Mouse (Mus musculus): ENCODE data around the gene Frmd6. TPM values are rescaled to one million over a fixed set of nuclear protein-coding genes. Genes with fewer than 3 reads are reported as not detected.

The Frmd6 gene
- polyA plus RNA-seq, 1 experiment from 2014 or later: 3.1 TPM

DNA sequence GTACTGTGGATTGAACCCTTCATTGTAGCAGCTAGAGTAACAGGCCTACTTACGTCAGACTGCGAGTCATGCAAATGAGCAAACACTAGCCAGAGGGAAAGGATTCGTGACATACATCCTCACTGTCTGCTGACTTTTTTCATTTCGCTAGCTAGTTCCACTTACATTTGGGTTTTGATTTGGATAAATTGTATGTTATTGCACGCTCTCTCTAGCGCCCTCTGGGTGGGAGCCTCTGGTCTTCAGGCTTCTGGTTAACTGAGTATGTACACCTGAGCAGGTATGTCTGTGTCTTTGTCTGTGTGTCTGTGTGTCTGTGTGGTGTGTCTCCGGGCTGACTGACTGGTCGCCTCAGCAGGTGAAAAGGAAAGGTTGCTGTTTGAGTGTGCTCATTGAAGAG is 72.1 kb downstream of the Frmd6 start:
- no peak overlapping the region for H3K9ac ChIP-seq

DNA sequence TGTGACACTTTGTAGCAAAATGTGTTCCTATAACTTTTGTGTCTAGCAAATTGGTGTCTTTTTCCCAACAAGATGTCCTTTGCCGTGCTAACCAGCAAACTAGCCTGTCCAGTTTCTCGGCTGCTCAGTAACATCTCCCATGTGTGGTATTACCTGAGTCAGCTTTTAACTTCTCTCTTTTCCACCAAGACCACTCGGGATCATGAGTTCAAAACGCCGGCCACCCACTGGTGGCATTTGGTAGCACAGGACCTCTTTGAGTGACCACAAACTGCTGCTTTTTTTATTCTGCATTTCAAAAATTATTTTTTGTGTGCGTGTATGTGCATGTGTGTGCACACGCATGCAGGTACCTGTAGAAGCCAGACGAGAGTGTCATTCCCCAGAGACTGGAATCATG is 73.1 kb downstream of the Frmd6 start:
- no peak overlapping the region for H3K4me3 ChIP-seq (replicated peaks)
- no peaks in the 10 kb centered on the region for H3K27me3 ChIP-seq
- H3K9ac ChIP-seq: no peak overlapping the region
- WGBS (ENCODE audit: insufficient replicate concordance): 63% methylated on average over 8 of the region's 8 CpGs
- H3K4me2 ChIP-seq: no peak overlapping the region
- H3K36me3 ChIP-seq (replicated peaks): no peaks in the 10 kb centered on the region
- H3K4me1 ChIP-seq (replicated peaks): no peaks in the 10 kb centered on the region
- ATAC-seq (ENCODE audit: insufficient read depth): no peak
- H3K9me3 ChIP-seq (replicated peaks): no peaks in the 10 kb centered on the region
- no peak overlapping the region for H3K27ac ChIP-seq (replicated peaks)

More for the DNA sequence above, 72.1 kb downstream of the Frmd6 start:
- Histone ChIP-seq H3K4me2 (no peak overlapping the region), H3K27ac (replicated peaks) (no peak overlapping the region), H3K4me1 (replicated peaks) (no peaks in the 10 kb centered on the region), H3K27me3 (no peaks in the 10 kb centered on the region), H3K4me3 (replicated peaks) (no peak overlapping the region), H3K9me3 (replicated peaks) (no peaks in the 10 kb centered on the region), H3K36me3 (replicated peaks) (no peaks in the 10 kb centered on the region)
- 74% methylated on average over 8 of the region's 8 CpGs for WGBS (ENCODE audit: insufficient replicate concordance)
- no peak for ATAC-seq (ENCODE audit: insufficient read depth)

DNA sequence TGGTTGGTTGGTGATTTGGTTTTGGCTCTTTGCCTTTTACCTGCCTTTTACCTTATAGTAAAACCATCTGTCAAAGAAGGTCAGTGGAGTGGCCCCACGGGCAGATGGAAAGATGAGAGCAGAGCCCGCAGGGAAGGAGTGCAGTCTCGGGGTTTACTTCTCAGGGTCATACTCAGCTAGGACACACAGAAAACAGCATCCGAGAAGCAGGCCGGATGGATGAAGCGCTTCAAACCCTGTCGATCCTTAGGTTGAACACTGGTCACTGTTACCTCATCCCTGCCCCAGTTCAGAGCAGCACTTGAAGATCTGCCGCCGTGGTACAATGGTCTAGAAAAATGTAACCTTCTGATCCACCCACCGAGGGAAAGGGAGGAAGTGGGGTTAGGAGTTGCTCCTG is 79.2 kb downstream of the Frmd6 start:
- no peaks in the 10 kb centered on the region for H3K36me3 ChIP-seq (replicated peaks)
- H3K4me3 ChIP-seq (replicated peaks): no peak overlapping the region
- H3K4me2 ChIP-seq: no peak overlapping the region
- H3K9me3 ChIP-seq (replicated peaks): no peaks in the 10 kb centered on the region
- H3K9ac ChIP-seq: no peak overlapping the region
- no peak for ATAC-seq (ENCODE audit: insufficient read depth)
- no peak overlapping the region for H3K27ac ChIP-seq (replicated peaks)
- WGBS (ENCODE audit: insufficient replicate concordance): 74% methylated on average over 10 of the region's 10 CpGs
- H3K4me1 ChIP-seq (replicated peaks): no peaks in the 10 kb centered on the region
- no peaks in the 10 kb centered on the region for H3K27me3 ChIP-seq

DNA sequence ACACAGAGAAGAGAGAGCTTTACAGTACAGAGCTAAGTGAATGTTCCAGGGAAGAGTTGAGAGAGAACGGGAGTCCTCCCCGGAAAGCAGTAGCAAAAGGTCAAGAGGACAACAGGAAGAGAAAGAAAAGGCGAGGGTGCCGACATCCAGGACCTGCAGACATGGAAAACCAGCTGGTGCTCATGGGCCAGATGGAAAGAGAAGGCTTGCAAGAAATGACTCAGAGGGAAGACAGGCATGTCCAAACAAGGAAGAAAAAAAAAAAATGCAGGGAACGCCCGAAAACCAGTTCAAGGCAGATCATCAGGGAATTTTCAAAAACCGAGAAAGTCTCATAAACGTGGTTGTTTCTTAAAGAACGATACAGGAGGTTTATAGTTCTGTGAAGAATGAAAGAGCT is 81.6 kb downstream of the Frmd6 start:
- H3K9me3 ChIP-seq (replicated peaks): no peaks in the 10 kb centered on the region
- no peak overlapping the region for H3K9ac ChIP-seq
- no peak for ATAC-seq (ENCODE audit: insufficient read depth)
- H3K4me3 ChIP-seq (replicated peaks): no peak overlapping the region
- H3K4me1 ChIP-seq (replicated peaks): 0 out of 2 replicates have a peak, but pooled peaks cover 5% of the 10 kb centered on the region
- no peak overlapping the region for H3K27ac ChIP-seq (replicated peaks)
- no peak overlapping the region for H3K4me2 ChIP-seq
- H3K27me3 ChIP-seq: no peaks in the 10 kb centered on the region
- H3K36me3 ChIP-seq (replicated peaks): no peaks in the 10 kb centered on the region
- WGBS (ENCODE audit: insufficient replicate concordance): 71% methylated on average over 9 of the region's 9 CpGs

DNA sequence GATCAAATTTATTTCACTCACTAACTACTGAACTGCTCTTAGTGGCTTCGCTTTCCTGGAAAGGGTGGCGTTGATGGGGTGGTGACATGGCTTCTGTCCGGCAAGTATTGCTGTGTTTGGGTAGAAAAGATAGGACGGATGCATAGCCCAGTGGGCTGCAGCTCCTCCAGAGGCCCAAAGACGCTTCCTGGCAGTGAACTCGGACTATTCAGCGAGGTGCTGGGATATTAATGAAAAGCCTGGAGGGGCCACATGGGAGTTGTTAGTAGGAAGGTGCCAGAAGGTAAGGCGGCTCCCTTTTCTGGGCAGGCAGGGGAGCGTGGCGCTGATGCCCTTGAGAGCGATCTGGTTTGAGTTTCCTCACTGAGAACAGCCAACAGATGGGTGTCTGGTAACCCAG is 82.3 kb downstream of the Frmd6 start:
- no peak for ATAC-seq (ENCODE audit: insufficient read depth)
- H3K27me3 ChIP-seq: no peaks in the 10 kb centered on the region
- H3K9ac ChIP-seq: no peak overlapping the region
- H3K27ac ChIP-seq (replicated peaks): no peak overlapping the region
- H3K4me3 ChIP-seq (replicated peaks): no peak overlapping the region
- H3K36me3 ChIP-seq (replicated peaks): no peaks in the 10 kb centered on the region
- no peaks in the 10 kb centered on the region for H3K9me3 ChIP-seq (replicated peaks)
- 0 out of 2 replicates have a peak, but pooled peaks cover 5% of the 10 kb centered on the region for H3K4me1 ChIP-seq (replicated peaks)
- no peak overlapping the region for H3K4me2 ChIP-seq
- WGBS (ENCODE audit: insufficient replicate concordance): 74% methylated on average over 11 of the region's 11 CpGs

DNA sequence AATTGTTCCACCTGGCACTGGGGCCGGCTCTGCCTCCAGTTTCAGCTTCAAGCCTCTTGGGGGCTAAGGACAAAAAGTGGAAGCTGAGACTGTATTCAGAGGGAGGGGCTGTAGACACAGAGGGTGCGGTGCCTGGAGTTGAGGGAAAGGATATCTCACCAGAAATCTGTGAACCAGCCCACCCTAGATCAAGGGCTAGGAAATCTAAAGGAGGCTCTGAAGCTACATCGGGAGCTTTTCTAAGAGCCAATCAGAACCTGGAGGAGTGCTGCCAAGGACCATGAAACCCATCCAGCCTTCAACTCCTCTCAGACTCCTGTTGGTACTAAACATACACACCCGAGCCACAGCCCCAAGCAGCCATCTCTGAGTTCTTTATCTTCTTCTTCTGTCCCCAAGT is 82.8 kb downstream of the Frmd6 start:
- Histone ChIP-seq H3K9ac (no peak overlapping the region), H3K36me3 (replicated peaks) (no peaks in the 10 kb centered on the region), H3K4me2 (no peak overlapping the region), H3K4me3 (replicated peaks) (no peak overlapping the region), H3K9me3 (replicated peaks) (no peaks in the 10 kb centered on the region), H3K27me3 (no peaks in the 10 kb centered on the region), H3K27ac (replicated peaks) (no peak overlapping the region), H3K4me1 (replicated peaks) (0 out of 2 replicates have a peak, but pooled peaks cover 5% of the 10 kb centered on the region)
- ATAC-seq (ENCODE audit: insufficient read depth): no peak
- WGBS (ENCODE audit: insufficient replicate concordance): 57% methylated on average over 4 of the region's 4 CpGs

DNA sequence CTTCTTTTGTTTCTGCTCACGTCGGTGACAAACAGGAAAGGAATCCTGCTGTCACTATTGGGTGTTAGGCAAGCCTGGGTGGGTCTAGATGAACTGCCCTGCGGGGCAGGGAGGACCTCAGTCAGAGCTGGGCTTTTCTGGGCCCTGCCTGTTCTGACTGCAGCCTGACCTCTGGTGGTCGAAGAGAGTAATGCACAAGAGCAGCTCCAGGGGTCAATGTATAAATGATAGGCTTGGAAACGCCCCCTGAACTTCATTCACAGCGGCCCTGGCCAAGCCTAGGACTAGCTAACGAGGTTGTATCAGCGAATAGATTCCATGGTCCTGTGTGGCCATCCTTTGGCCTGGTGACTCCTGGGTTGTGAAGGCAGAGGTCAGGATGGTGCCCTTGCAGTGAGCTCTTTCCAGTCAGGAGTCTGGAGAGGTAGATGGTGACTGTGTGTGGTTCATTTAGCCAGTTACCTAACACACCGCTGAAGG is 85.0 kb downstream of the Frmd6 start:
- H3K4me1 ChIP-seq (replicated peaks): peaks cover 12% of the 10 kb centered on the region; the same call in 1 of the 2 replicates
- 9% methylated on average over 9 of the region's 9 CpGs for WGBS (ENCODE audit: insufficient replicate concordance)
- H3K4me2 ChIP-seq: no peak overlapping the region
- no peaks in the 10 kb centered on the region for H3K9me3 ChIP-seq (replicated peaks)
- H3K9ac ChIP-seq: no peak overlapping the region
- 0 out of 2 replicates have a peak, but pooled peaks have one; percentile 13 for ATAC-seq (ENCODE audit: insufficient read depth)
- no peaks in the 10 kb centered on the region for H3K36me3 ChIP-seq (replicated peaks)
- no peak overlapping the region for H3K27ac ChIP-seq (replicated peaks)
- no peak overlapping the region for H3K4me3 ChIP-seq (replicated peaks)
- no peaks in the 10 kb centered on the region for H3K27me3 ChIP-seq

DNA sequence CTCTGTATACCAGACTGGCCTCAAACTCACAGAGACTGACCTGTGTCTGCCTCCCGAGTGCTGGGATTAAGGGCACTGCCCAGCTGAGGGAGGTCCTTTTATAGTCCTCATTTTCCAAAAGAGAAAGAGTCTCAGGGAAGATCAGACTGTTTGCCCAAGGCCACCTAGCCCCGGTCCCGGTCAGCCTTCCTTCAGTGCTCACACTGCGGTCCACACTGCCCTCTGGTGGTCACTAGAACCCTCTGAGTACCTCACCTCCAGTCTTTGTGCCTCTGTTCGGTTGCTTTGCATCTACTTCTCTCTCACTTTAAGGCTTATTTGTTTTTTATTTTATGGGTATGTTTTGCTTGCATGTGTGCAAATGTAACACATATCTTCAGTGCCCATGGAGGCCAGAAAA is 85.7 kb downstream of the Frmd6 start:
- Histone ChIP-seq H3K4me2 (no peak overlapping the region), H3K9me3 (replicated peaks) (no peaks in the 10 kb centered on the region), H3K9ac (no peak overlapping the region), H3K27ac (replicated peaks) (no peak overlapping the region), H3K4me1 (replicated peaks) (peaks cover 12% of the 10 kb centered on the region; the same call in 1 of the 2 replicates), H3K27me3 (no peaks in the 10 kb centered on the region), H3K4me3 (replicated peaks) (no peak overlapping the region), H3K36me3 (replicated peaks) (no peaks in the 10 kb centered on the region)
- WGBS (ENCODE audit: insufficient replicate concordance): 8% methylated on average over 5 of the region's 5 CpGs
- no peak for ATAC-seq (ENCODE audit: insufficient read depth)

DNA sequence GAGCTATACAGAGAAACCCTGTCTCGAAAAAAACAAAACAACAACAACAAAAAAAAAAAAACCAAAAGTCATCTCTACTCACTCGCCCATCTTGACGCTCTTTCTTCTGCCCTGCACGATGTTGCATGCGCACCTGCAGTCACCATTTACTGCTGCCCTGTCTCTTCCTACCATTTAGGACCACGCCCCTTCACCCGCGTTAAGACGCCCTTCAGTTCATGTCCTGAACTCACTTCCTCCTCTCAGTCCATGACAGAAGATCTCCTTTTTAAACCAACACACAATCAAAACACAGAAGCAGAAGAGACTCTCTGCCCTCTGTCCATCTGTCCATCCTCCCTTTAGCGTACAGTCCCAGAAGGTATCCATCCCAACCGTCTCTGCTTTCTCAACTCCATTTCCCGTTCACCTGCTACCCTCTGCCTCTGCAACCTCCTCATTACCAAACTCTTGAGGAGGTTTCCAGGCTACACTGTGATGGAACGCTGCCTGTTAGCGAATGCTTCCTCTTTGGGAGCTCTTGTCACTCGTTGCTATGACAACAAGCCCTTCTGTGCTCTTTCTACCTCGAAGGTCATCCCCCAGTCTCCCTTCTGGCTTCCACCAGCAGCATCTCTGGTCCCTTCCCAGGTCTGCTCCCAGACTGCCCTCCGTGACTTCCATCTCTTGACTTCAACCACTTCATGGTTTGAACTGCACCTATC is 86.5 kb downstream of the Frmd6 start:
- H3K9ac ChIP-seq: no peak overlapping the region
- WGBS (ENCODE audit: insufficient replicate concordance): 41% methylated on average over 17 of the region's 17 CpGs
- H3K4me1 ChIP-seq (replicated peaks): peaks cover 12% of the 10 kb centered on the region; the same call in 1 of the 2 replicates
- no peak overlapping the region for H3K4me2 ChIP-seq
- H3K27ac ChIP-seq (replicated peaks): no peak overlapping the region
- H3K4me3 ChIP-seq (replicated peaks): no peak overlapping the region
- no peaks in the 10 kb centered on the region for H3K9me3 ChIP-seq (replicated peaks)
- H3K27me3 ChIP-seq: no peaks in the 10 kb centered on the region
- H3K36me3 ChIP-seq (replicated peaks): no peaks in the 10 kb centered on the region
- ATAC-seq (ENCODE audit: insufficient read depth): no peak

DNA sequence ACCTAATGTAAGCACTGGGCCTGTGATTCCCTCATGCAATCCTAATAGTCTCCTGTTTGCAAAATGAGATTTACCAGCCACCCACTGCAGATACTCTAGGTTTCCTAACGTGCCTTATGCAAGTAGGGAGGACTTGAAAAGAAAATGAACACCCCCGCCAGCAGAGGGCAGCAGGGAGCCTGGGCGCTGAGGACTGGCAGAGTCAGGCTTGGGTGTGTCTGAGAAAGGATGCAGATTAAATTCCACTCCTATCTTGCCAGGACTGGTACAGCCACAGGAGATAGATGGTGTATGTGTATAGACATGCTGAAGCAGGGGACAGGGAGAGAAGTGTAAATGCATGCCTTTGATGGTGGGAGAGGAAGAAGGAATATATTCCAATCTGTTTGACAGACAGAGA is 88.1 kb downstream of the Frmd6 start:
- Histone ChIP-seq H3K36me3 (replicated peaks) (no peaks in the 10 kb centered on the region), H3K4me1 (replicated peaks) (peaks cover 12% of the 10 kb centered on the region; the same call in 1 of the 2 replicates), H3K4me2 (no peak overlapping the region), H3K27ac (replicated peaks) (no peak overlapping the region), H3K9me3 (replicated peaks) (no peaks in the 10 kb centered on the region), H3K9ac (no peak overlapping the region), H3K27me3 (no peaks in the 10 kb centered on the region), H3K4me3 (replicated peaks) (no peak overlapping the region)
- ATAC-seq (ENCODE audit: insufficient read depth): peak; percentile 54
- 17% methylated on average over 3 of the region's 3 CpGs for WGBS (ENCODE audit: insufficient replicate concordance)

DNA sequence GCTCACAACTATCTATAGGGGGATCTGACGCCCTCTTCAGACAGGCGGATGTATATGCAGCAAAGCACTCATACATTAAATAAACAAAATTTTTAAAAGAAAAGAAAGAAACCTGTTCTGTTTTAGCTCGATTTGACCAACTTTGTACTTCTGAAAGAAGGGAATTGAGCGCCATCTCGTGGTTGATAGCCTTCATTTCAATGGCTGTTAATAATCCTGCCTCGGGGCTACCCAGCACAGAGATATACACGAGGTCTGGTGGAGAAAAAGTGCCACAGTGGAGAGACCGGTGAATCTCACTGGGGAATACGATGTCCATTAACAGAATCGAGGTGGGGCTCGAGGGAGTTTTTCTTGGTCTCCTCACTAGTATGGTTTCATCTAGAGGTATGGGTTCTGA is 89.1 kb downstream of the Frmd6 start:
- Histone ChIP-seq H3K9me3 (replicated peaks) (no peaks in the 10 kb centered on the region), H3K27me3 (no peaks in the 10 kb centered on the region), H3K4me2 (no peak overlapping the region), H3K36me3 (replicated peaks) (no peaks in the 10 kb centered on the region), H3K4me1 (replicated peaks) (peaks cover 12% of the 10 kb centered on the region; the same call in 1 of the 2 replicates), H3K4me3 (replicated peaks) (no peak overlapping the region), H3K27ac (replicated peaks) (no peak overlapping the region), H3K9ac (no peak overlapping the region)
- WGBS (ENCODE audit: insufficient replicate concordance): 49% methylated on average over 11 of the region's 11 CpGs
- no peak for ATAC-seq (ENCODE audit: insufficient read depth)

DNA sequence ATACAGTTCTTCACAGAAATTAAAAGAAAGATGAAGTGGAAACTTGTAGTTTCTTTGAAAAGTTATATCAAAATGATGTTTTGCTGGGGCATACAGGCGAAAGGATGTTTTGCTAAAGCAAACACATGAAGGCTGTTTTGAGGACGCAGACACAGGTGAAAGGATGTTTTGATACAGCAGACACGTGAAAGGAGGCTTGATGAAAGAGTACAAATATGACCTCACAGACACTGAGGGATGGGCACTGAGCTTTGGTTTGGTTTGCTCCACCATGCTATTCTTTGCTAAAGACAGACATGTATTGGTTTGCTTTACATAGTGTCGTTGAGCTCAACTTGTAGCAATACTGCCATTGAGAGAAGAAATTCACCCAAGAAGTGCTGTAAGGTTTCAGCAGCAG is 104.5 kb downstream of the Frmd6 start:
- ATAC-seq (ENCODE audit: insufficient read depth): no peak

More for the DNA sequence above, 104.5 kb downstream of the Frmd6 start:
- H3K4me2 ChIP-seq: no peak overlapping the region
- H3K4me1 ChIP-seq (replicated peaks): no peaks in the 10 kb centered on the region
- no peak overlapping the region for H3K4me3 ChIP-seq (replicated peaks)
- no peak overlapping the region for H3K9ac ChIP-seq
- H3K27me3 ChIP-seq: no peaks in the 10 kb centered on the region
- H3K27ac ChIP-seq (replicated peaks): no peak overlapping the region
- no peaks in the 10 kb centered on the region for H3K9me3 ChIP-seq (replicated peaks)
- no peaks in the 10 kb centered on the region for H3K36me3 ChIP-seq (replicated peaks)
- 62% methylated on average over 4 of the region's 4 CpGs for WGBS (ENCODE audit: insufficient replicate concordance)
